In genomic region chr6:82401595-82402451, GRCm38 (mm10) we compare ENCODE assay signal across 7 mouse cellular contexts. TPM values are rescaled to one million over a fixed set of nuclear protein-coding genes. Genes with fewer than 3 reads are reported as not detected.
DNase-seq lines count a peak whose midpoint lies in the region; ATAC-seq and TF ChIP-seq lines count a peak whose summit lies in the region.

Gene Tacr1, plus strand, starts transcription at chr6:82402334.

- H3K9me3 ChIP-seq in hindbrain, embryonic 12.5 days (replicated peaks) = no peaks in the 10 kb centered on the region
- no peaks in the 10 kb centered on the region for H3K9me3 ChIP-seq in limb, embryonic 14.5 days (ENCODE audit: control insufficient read depth, low read length)

- no peaks in the 10 kb centered on the region for H3K36me3 ChIP-seq in hindbrain, embryonic 12.5 days
- no peaks in the 10 kb centered on the region for H3K36me3 ChIP-seq in limb, embryonic 14.5 days (ENCODE audit: control insufficient read depth, insufficient read depth, low read length)

- under 1% methylated on average over 28 of the region's 28 CpGs for WGBS in hindbrain, embryonic 12.5 days
- under 1% methylated on average over 26 of the region's 28 CpGs for WGBS in limb, embryonic 14.5 days

- peak; percentile 14 for DNase-seq in lung, postnatal 10 days
- DNase-seq in lung, adult 18-20 months = no peak
- peak; percentile 43 for DNase-seq in embryo, embryonic 11 days
- DNase-seq in limb, embryonic 14.5 days (ENCODE audit: low spot score) = peak; percentile 78
- DNase-seq in right cerebral cortex, postnatal 10 days (ENCODE audit: low spot score in 2 of 2) = peak; percentile 90 to 91
- DNase-seq in adrenal gland, postnatal 4 days (ENCODE audit: low spot score in 2 of 2) = no peak

- peaks cover 53% of the 10 kb centered on the region for H3K27me3 ChIP-seq in hindbrain, embryonic 12.5 days
- peaks cover 37% of the 10 kb centered on the region for H3K27me3 ChIP-seq in limb, embryonic 14.5 days (ENCODE audit: control insufficient read depth, insufficient read depth, low read length)

- H3K9ac ChIP-seq in hindbrain, embryonic 12.5 days = peak within 1 kb of the TSS; percentile 50
- H3K9ac ChIP-seq in limb, embryonic 14.5 days (ENCODE audit: low read depth, low read length, severe bottlenecking) = no peak within 1 kb of the TSS

- peak; percentile 96 for ATAC-seq in hindbrain, embryonic 12.5 days (ENCODE audit: low FRiP score)
- ATAC-seq in limb, embryonic 14.5 days (ENCODE audit: low FRiP score, low read depth) = peak; percentile 74

- peak within 1 kb of the TSS; percentile 79 for H3K4me2 ChIP-seq in hindbrain, embryonic 12.5 days (replicated peaks)
- H3K4me2 ChIP-seq in limb, embryonic 14.5 days (replicated peaks; ENCODE audit: low read depth, low read length, severe bottlenecking) = peak within 1 kb of the TSS; percentile 61

- peaks cover 29% of the 10 kb centered on the region for H3K4me1 ChIP-seq in hindbrain, embryonic 12.5 days
- peaks cover 13% of the 10 kb centered on the region for H3K4me1 ChIP-seq in limb, embryonic 14.5 days (ENCODE audit: control insufficient read depth, insufficient read depth, low read length)

- H3K27ac ChIP-seq in hindbrain, embryonic 12.5 days = peak within 1 kb of the TSS; percentile 60
- H3K27ac ChIP-seq in limb, embryonic 14.5 days (replicated peaks; ENCODE audit: low read depth, low read length) = no peak within 1 kb of the TSS

- no peak for TF ChIP-seq POLR2A in limb, embryonic 14.5 days (IDR thresholded peaks at IDR 0.05; ENCODE audit: borderline replicate concordance, extremely low read depth, insufficient read depth, insufficient read length)

- H3K4me3 ChIP-seq in hindbrain, embryonic 12.5 days = peak within 1 kb of the TSS; percentile 37
- peak within 1 kb of the TSS; percentile 34 for H3K4me3 ChIP-seq in limb, embryonic 14.5 days (replicated peaks; ENCODE audit: low read length)

RNA-seq across cellular contexts. Expression of gene Tacr1, which starts in this region (rescaled TPM):
- polyA plus RNA-seq in hindbrain, embryonic 12.5 days (2016; fragmentation: Nextera tagmentation; extraction: Ambion mirVana) = 2.7 and 2.8 TPM in 2 replicates
- 0.49 and 0.54 TPM in 2 replicates for polyA plus RNA-seq in limb, embryonic 14.5 days (2012; rRNA removed)
- 0.33 and 0.40 TPM in 2 replicates for polyA plus RNA-seq in limb, embryonic 14.5 days (2014; fragmentation: Nextera tagmentation; extraction: Ambion mirVana)
- total RNA-seq in adrenal gland, postnatal 4 days (2021) = under 1 TPM in 1 of 2 experiments, not detected in 1; 0.22 TPM

Comparison
In these comparisons a context has a peak if more than half of its experiments do, and no peak if none do; other contexts are left out.
1. DNase-seq: peak in lung, postnatal 10 days (single experiment), embryo, embryonic 11 days (single experiment) and right cerebral cortex, postnatal 10 days (2 of 2); none in lung, adult 18-20 months (0 of 2) and adrenal gland, postnatal 4 days (0 of 2).
2. Peak in DNase-seq, ATAC-seq, H3K4me3 ChIP-seq and H3K4me2 ChIP-seq in limb, embryonic 14.5 days; RNA of the gene not detected or under 1 TPM.